15 mouse cellular contexts compared by ENCODE assay signal in the genomic region with DNA sequence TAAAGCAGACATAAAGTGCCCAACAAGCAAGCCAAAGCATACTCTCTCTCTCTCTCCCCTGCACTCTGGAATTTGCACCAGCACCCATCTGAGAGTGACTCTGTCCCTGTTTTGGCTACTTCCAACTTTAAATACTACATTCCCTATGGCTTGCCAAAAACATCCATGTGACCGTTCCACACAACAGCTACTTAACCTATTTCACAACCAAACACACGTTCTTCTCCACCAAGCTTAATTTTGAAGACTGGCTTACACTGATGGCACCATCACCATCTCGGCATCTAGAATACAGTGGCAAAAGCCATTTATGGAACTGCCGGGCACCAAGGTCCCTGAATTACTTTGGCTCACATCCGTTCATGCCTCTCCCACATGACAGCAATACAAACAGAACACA. TPM values are rescaled to one million over a fixed set of nuclear protein-coding genes. Genes with fewer than 3 reads are reported as not detected.
DNase-seq lines count a peak whose midpoint lies in the region; ATAC-seq and TF ChIP-seq lines count a peak whose summit lies in the region.
"Had no signal": no experiment of that assay in that cellular context is flagged by ENCODE, and none has a peak within 500 bp of the region (broad histone marks: within the 10 kb centered on the region; RNA-seq: fewer than 3 reads in every experiment).

No protein-coding gene starts in this region.

- no peak for TF ChIP-seq POLR2A in lung, adult 2 months (IDR thresholded peaks at IDR 0.05; ENCODE audit: borderline replicate concordance, extremely low read depth, low read depth, low read length)

- H3K36me3 ChIP-seq in forebrain, embryonic 13.5 days (ENCODE audit: poor library complexity, severe bottlenecking): no peaks in the 10 kb centered on the region
- H3K36me3 ChIP-seq in forebrain, embryonic 15.5 days: no peaks in the 10 kb centered on the region
- peaks cover 9% of the 10 kb centered on the region; the same call in 1 of the 2 replicates for H3K36me3 ChIP-seq in liver, embryonic 12.5 days
- no peaks in the 10 kb centered on the region for H3K36me3 ChIP-seq in forebrain, embryonic 14.5 days (ENCODE audit: control insufficient read depth, insufficient read depth, low read length)
- H3K36me3 ChIP-seq: forebrain, embryonic 12.5 days; heart, embryonic 15.5 days; midbrain, embryonic 15.5 days had no signal

- no peak overlapping the region for H3K9ac ChIP-seq in forebrain, embryonic 13.5 days
- H3K9ac ChIP-seq in forebrain, embryonic 15.5 days (replicated peaks): no peak overlapping the region
- H3K9ac ChIP-seq in liver, embryonic 12.5 days: peak overlapping the region; percentile 35
- H3K9ac ChIP-seq in forebrain, embryonic 14.5 days (ENCODE audit: low read length): no peak overlapping the region
- H3K9ac ChIP-seq: forebrain, embryonic 12.5 days; heart, embryonic 15.5 days; midbrain, embryonic 15.5 days had no signal

- peak; percentile 25 to 47 for DNase-seq in lung, adult 18-20 months
- no peak for DNase-seq in lung, adult 2 months
- peak; percentile 16 for DNase-seq in lung, postnatal 14 days
- no peak for DNase-seq in thymus, postnatal 4 days
- DNase-seq in forebrain, embryonic 14.5 days (ENCODE audit: low spot score): no peak
- DNase-seq: cerebellum, postnatal 25 days; left cerebral cortex, postnatal 4 days; right cerebral cortex, postnatal 4 days had no signal

- H3K27me3 ChIP-seq in forebrain, embryonic 13.5 days: no peaks in the 10 kb centered on the region
- H3K27me3 ChIP-seq in forebrain, embryonic 15.5 days: no peaks in the 10 kb centered on the region
- no peaks in the 10 kb centered on the region for H3K27me3 ChIP-seq in liver, embryonic 12.5 days (replicated peaks)
- no peaks in the 10 kb centered on the region for H3K27me3 ChIP-seq in forebrain, embryonic 14.5 days (replicated peaks; ENCODE audit: control insufficient read depth, insufficient read depth, low read length)
- H3K27me3 ChIP-seq: forebrain, embryonic 12.5 days; heart, embryonic 15.5 days; midbrain, embryonic 15.5 days had no signal

- no peaks in the 10 kb centered on the region for H3K9me3 ChIP-seq in forebrain, embryonic 13.5 days (replicated peaks)
- no peaks in the 10 kb centered on the region for H3K9me3 ChIP-seq in forebrain, embryonic 15.5 days
- no peaks in the 10 kb centered on the region for H3K9me3 ChIP-seq in liver, embryonic 12.5 days (replicated peaks)
- H3K9me3 ChIP-seq in forebrain, embryonic 14.5 days (replicated peaks; ENCODE audit: control insufficient read depth, low read length): no peaks in the 10 kb centered on the region
- H3K9me3 ChIP-seq: forebrain, embryonic 12.5 days; heart, embryonic 15.5 days; megakaryocyte, embryonic 14.5 days; midbrain, embryonic 15.5 days had no signal

- no peak for ATAC-seq in forebrain, embryonic 13.5 days
- no peak for ATAC-seq in forebrain, embryonic 15.5 days (replicated peaks)
- no peak for ATAC-seq in liver, embryonic 12.5 days
- no peak for ATAC-seq in forebrain, embryonic 14.5 days
- ATAC-seq: midbrain, embryonic 15.5 days had no signal

- no peak for TF ChIP-seq CTCF in lung, adult 2 months (IDR thresholded peaks at IDR 0.05; ENCODE audit: insufficient read depth, low read length)

- peaks cover 47% of the 10 kb centered on the region for H3K4me1 ChIP-seq in forebrain, embryonic 13.5 days
- H3K4me1 ChIP-seq in forebrain, embryonic 15.5 days: peaks cover 51% of the 10 kb centered on the region
- peaks cover 27% of the 10 kb centered on the region for H3K4me1 ChIP-seq in lung, adult 2 months (ENCODE audit: control insufficient read depth, insufficient read depth, low read length)
- peaks cover 69% of the 10 kb centered on the region for H3K4me1 ChIP-seq in liver, embryonic 12.5 days
- H3K4me1 ChIP-seq in forebrain, embryonic 14.5 days (ENCODE audit: control insufficient read depth, insufficient read depth, low read length): peaks cover 21% of the 10 kb centered on the region

- WGBS in forebrain, embryonic 13.5 days: 88% methylated on average over 5 of the region's 5 CpGs
- 83% methylated on average over 5 of the region's 5 CpGs for WGBS in forebrain, embryonic 15.5 days
- WGBS in lung, adult 2 months: 37% methylated on average over 5 of the region's 5 CpGs
- WGBS in liver, embryonic 12.5 days (ENCODE audit: insufficient replicate concordance): 67% methylated on average over 5 of the region's 5 CpGs
- WGBS in forebrain, embryonic 14.5 days: 87% methylated on average over 5 of the region's 5 CpGs

- H3K4me3 ChIP-seq in forebrain, embryonic 13.5 days: no peak overlapping the region
- H3K4me3 ChIP-seq in forebrain, embryonic 15.5 days: no peak overlapping the region
- no peak overlapping the region for H3K4me3 ChIP-seq in lung, adult 2 months (replicated peaks; ENCODE audit: extremely low read depth, low read depth, low read length)
- no peak overlapping the region for H3K4me3 ChIP-seq in liver, embryonic 12.5 days
- H3K4me3 ChIP-seq in forebrain, embryonic 14.5 days (ENCODE audit: low read depth, low read length): no peak overlapping the region
- H3K4me3 ChIP-seq: forebrain, embryonic 12.5 days; heart, embryonic 15.5 days; midbrain, embryonic 15.5 days had no signal

- H3K4me2 ChIP-seq in forebrain, embryonic 13.5 days: 0 out of 2 replicates have a peak overlapping the region, but pooled peaks have one; percentile 10
- no peak overlapping the region for H3K4me2 ChIP-seq in forebrain, embryonic 15.5 days (replicated peaks)
- peak overlapping the region; percentile 96 for H3K4me2 ChIP-seq in liver, embryonic 12.5 days
- no peak overlapping the region for H3K4me2 ChIP-seq in forebrain, embryonic 14.5 days (ENCODE audit: low read length)
- H3K4me2 ChIP-seq: heart, embryonic 15.5 days; midbrain, embryonic 15.5 days had no signal

- no peak overlapping the region for H3K27ac ChIP-seq in forebrain, embryonic 13.5 days
- no peak overlapping the region for H3K27ac ChIP-seq in forebrain, embryonic 15.5 days (replicated peaks)
- no peak overlapping the region for H3K27ac ChIP-seq in liver, embryonic 12.5 days
- H3K27ac ChIP-seq in forebrain, embryonic 14.5 days (ENCODE audit: low read depth, low read length): no peak overlapping the region
- H3K27ac ChIP-seq: forebrain, embryonic 12.5 days; heart, embryonic 15.5 days; midbrain, embryonic 15.5 days had no signal

RNA-seq across cellular contexts. Expression of a gene that starts 3.3 kb away (rescaled TPM):
- 25.7 and 27.8 TPM in 2 replicates for polyA plus RNA-seq in forebrain, embryonic 13.5 days (2015; fragmentation: Nextera tagmentation; extraction: Ambion mirVana)
- polyA plus RNA-seq in forebrain, embryonic 15.5 days (2015; fragmentation: Nextera tagmentation; extraction: Ambion mirVana): 25.0 and 28.5 TPM in 2 replicates
- 51.8 and 51.9 TPM in 2 replicates for polyA plus RNA-seq in lung, adult 2 months (2012; rRNA removed)
- 21.7 and 21.9 TPM in 2 replicates for polyA plus RNA-seq in liver, embryonic 12.5 days (2016; fragmentation: Nextera tagmentation; extraction: Ambion mirVana)
- 13.1 and 18.0 TPM in 2 replicates for polyA plus RNA-seq in forebrain, embryonic 14.5 days (2014; fragmentation: Nextera tagmentation; extraction: Ambion mirVana)

Comparison
In these comparisons a context has a peak if more than half of its experiments do, and no peak if none do; other contexts are left out.
1. H3K4me2 ChIP-seq: peak in forebrain, embryonic 13.5 days (single experiment) and liver, embryonic 12.5 days (single experiment); none in forebrain, embryonic 15.5 days (single experiment) and forebrain, embryonic 14.5 days (single experiment).
2. DNase-seq: peak in lung, adult 18-20 months (2 of 2) and lung, postnatal 14 days (single experiment); none in lung, adult 2 months (single experiment), thymus, postnatal 4 days (single experiment) and forebrain, embryonic 14.5 days (single experiment).